Mouse (Mus musculus) heart, embryonic 15.5 days (tissue): ENCODE results near the gene Robo1. TPM values are rescaled to one million over a fixed set of nuclear protein-coding genes. Genes with fewer than 3 reads are reported as not detected.

Source experiments
- ATAC-seq: fragments of 200-750 bp; cut with Nextera tagmentation; replicated peaks from 2 replicates; pipeline ENCODE4 v1.8.0; 2017; ENCODE audit warnings: low read depth, moderate TSS enrichment; ENCODE audit not compliant: insufficient number of reproducible peaks, insufficient read depth, low FRiP score
- H3K27ac ChIP-seq: fragments of 300-500 bp; sonication (generic); 2 replicates; pipeline ENCODE4 v1.5.1; 2015; ENCODE audit warnings: mild to moderate bottlenecking, inconsistent platforms
- H3K27me3 ChIP-seq: fragments of 300-500 bp; sonication (generic); 2 replicates; pipeline ENCODE4 v1.6.1; 2015; ENCODE audit warnings: inconsistent platforms
- H3K36me3 ChIP-seq: fragments of 300-500 bp; sonication (generic); 2 replicates; pipeline ENCODE4 v1.6.1; 2015; ENCODE audit warnings: mild to moderate bottlenecking, inconsistent platforms
- H3K4me1 ChIP-seq: fragments of 300-500 bp; sonication (generic); replicated peaks from 2 replicates; pipeline ENCODE4 v1.6.1; 2015; ENCODE audit warnings: inconsistent platforms
- H3K4me2 ChIP-seq: fragments of 300-500 bp; sonication (generic); 2 replicates; pipeline ENCODE4 v1.6.1; 2015; ENCODE audit warnings: inconsistent platforms, mild to moderate bottlenecking, moderate library complexity
- H3K4me3 ChIP-seq: fragments of 300-500 bp; sonication (generic); 2 replicates; pipeline ENCODE4 v1.5.1; 2015; ENCODE audit warnings: mild to moderate bottlenecking, inconsistent platforms
- H3K9ac ChIP-seq: fragments of 300-500 bp; sonication (generic); 2 replicates; pipeline ENCODE4 v1.6.1; 2015; ENCODE audit warnings: mild to moderate bottlenecking, inconsistent platforms
- H3K9me3 ChIP-seq: fragments of 300-500 bp; sonication (generic); replicated peaks from 2 replicates; pipeline ENCODE4 v1.6.1; 2016; ENCODE audit warnings: inconsistent platforms
- WGBS: fragments of 180-500 bp; shearing (Covaris S2); methylation state at CpG from one replicate; pipeline ENCODE4 v1.1.7; 2015; ENCODE audit warnings: mixed read lengths; 5-methylcytosine and 5-hydroxymethylcytosine counted together
- polyA plus RNA-seq: library from polyadenylated mRNA; unstranded; fragments of >200 nt; fragmentation: Nextera tagmentation; extraction: Ambion mirVana; gene quantifications from 2 replicates; pipeline ENCODE4 v1.2.1, GENCODE M21; 2015

The Robo1 gene
- polyA plus RNA-seq, 1 experiment from 2014 or later, result 10.2 TPM

DNA sequence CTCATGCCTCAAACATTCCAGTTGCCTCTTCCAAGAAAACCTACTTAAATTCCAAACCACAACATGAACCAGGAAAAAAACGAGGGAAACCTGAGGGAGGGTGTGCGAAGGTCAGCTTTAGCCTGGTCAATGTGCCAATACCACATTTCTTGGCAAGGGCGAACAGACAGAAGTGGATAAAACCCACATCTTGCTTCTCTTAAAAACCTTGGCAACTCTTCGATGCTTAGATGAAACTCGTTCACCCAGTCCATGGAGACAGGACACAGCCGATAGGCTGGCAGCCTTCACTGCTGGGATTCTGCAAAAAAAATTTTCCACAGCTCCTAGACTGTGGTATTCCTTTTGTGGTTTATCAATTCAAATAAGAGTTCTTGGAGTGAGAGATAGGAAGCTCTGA, 690.6 kb downstream of the Robo1 start:
- no peak overlapping the region for H3K4me3 ChIP-seq
- no peak overlapping the region for H3K9ac ChIP-seq
- WGBS, result 42% methylated on average over 6 of the region's 6 CpGs
- no peak for ATAC-seq
- H3K27ac ChIP-seq, result no peak overlapping the region
- no peaks in the 10 kb centered on the region for H3K9me3 ChIP-seq
- no peak overlapping the region for H3K4me2 ChIP-seq
- H3K27me3 ChIP-seq, result no peaks in the 10 kb centered on the region
- H3K36me3 ChIP-seq, result no peaks in the 10 kb centered on the region
- H3K4me1 ChIP-seq, result peaks cover 13% of the 10 kb centered on the region

DNA sequence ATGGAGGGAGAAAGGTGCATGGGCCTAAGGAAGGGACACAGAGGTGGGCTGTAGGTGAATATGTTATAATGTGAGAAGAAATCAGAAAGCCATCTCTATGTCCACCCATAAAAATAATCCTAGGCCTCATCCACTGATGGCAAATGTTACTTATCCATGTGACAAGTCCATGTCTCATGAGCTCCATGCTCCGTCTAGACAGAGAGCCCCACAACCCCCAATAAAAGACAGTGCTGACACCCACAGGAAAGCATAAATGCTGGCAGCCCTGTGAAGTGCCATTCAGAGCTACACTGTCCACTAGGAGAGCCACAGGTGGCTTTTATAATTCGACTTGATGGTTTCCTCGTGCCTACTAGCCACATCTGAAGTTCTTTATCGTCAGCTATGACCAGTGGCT, 694.6 kb downstream of the Robo1 start:
- H3K27ac ChIP-seq, result no peak overlapping the region

DNA sequence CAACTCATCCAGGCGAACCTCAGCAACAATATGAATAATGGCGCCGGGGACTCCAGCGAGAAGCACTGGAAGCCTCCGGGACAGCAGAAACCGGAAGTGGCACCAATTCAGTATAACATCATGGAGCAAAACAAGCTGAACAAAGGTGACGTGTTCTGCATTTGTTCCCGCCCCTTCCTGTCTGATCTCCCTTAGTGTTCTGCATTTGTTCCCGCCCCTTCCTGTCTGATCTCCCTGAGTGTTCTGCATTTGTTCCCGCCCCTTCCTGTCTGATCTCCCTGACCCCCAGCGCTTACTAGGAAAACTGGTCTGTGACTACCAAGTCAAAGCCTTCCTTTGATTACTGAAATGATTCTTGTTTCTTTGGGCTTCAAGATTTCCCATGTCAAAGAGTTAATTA, 696.5 kb downstream of the Robo1 start:
- 91% methylated on average over 11 of the region's 11 CpGs for WGBS
- Histone ChIP-seq H3K4me3 (no peak overlapping the region), H3K9ac (no peak overlapping the region), H3K4me1 (no peaks in the 10 kb centered on the region), H3K9me3 (no peaks in the 10 kb centered on the region), H3K27me3 (no peaks in the 10 kb centered on the region), H3K27ac (no peak overlapping the region), H3K4me2 (no peak overlapping the region), H3K36me3 (no peaks in the 10 kb centered on the region)
- ATAC-seq, result no peak

More for the DNA sequence above, 694.6 kb downstream of the Robo1 start:
- H3K4me3 ChIP-seq, result no peak overlapping the region
- no peaks in the 10 kb centered on the region for H3K9me3 ChIP-seq
- no peaks in the 10 kb centered on the region for H3K36me3 ChIP-seq
- H3K4me2 ChIP-seq, result no peak overlapping the region
- ATAC-seq, result no peak
- peaks cover 10% of the 10 kb centered on the region; the same call in 1 of the 2 replicates for H3K4me1 ChIP-seq
- 87% methylated on average over 4 of the region's 4 CpGs for WGBS
- no peak overlapping the region for H3K9ac ChIP-seq
- no peaks in the 10 kb centered on the region for H3K27me3 ChIP-seq

DNA sequence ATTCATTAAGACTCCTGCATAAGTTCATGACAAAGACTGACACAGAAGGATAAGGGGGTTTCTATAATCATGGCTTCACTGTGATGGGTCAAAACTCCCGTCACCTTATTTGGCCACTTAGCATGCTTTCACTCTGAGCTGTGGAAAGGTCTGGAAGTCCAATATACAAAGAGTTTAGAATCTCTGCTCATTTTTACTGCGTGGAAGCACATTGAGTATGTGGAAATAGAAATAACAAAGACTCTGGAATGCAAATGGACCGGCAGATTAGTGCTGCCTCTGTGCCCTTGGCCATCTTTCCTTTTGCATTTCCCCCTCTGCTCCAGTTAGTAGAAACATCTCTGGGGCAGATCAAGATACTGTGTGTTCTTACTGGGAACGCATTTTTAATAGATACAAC, 697.7 kb downstream of the Robo1 start:
- 72% methylated on average over 4 of the region's 4 CpGs for WGBS
- ATAC-seq, result no peak

DNA sequence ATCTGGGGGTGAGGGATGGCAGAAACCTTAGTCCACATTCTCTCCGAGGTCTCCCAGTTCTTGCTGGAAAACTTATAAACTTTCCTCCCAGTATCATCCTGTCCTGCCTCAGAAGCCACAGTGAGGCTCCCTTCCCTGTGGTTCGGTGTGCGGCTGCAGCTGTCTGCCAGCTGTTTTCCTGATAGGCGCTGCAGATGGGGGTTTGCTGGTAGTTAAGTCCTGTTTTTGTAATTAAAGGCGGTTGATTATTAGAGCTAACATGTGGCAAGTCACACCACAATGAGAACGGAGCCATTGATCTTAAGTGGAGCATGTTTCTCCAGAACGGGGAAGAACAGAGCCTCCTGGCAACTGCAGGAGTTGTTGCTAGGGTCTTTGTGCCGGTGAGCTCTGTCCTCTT, 699.3 kb downstream of the Robo1 start:
- H3K9ac ChIP-seq, result no peak overlapping the region
- no peak overlapping the region for H3K27ac ChIP-seq
- ATAC-seq, result no peak
- no peaks in the 10 kb centered on the region for H3K9me3 ChIP-seq
- no peaks in the 10 kb centered on the region for H3K4me1 ChIP-seq
- H3K4me2 ChIP-seq, result no peak overlapping the region
- 69% methylated on average over 8 of the region's 8 CpGs for WGBS
- no peaks in the 10 kb centered on the region for H3K36me3 ChIP-seq
- no peak overlapping the region for H3K4me3 ChIP-seq
- no peaks in the 10 kb centered on the region for H3K27me3 ChIP-seq

More for the DNA sequence above, 697.7 kb downstream of the Robo1 start:
- Histone ChIP-seq H3K27me3 (no peaks in the 10 kb centered on the region), H3K4me2 (no peak overlapping the region), H3K9ac (no peak overlapping the region), H3K36me3 (no peaks in the 10 kb centered on the region), H3K27ac (no peak overlapping the region), H3K4me1 (no peaks in the 10 kb centered on the region), H3K9me3 (no peaks in the 10 kb centered on the region), H3K4me3 (no peak overlapping the region)

DNA sequence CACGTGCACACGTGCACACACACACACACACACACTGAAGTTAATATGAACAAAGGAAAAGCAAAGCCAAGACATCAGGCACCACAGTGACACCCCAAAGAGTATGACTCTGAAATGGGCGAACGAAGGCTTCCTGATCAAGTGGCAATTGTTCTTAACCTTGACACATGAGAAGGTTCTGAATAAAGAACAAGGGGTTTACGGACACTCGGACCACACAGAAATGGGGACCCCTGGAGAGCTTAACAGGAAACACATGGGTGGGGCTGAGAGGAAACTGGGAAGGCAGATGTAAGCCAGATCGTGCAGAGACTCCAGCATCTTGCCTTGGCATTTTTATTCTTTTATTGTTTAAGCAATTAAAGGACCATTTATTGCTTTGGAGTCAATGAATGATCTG, 703.2 kb downstream of the Robo1 start:
- Histone ChIP-seq H3K27me3 (no peaks in the 10 kb centered on the region), H3K4me3 (no peak overlapping the region), H3K4me1 (peaks cover 11% of the 10 kb centered on the region), H3K36me3 (0 out of 2 replicates have a peak, but pooled peaks cover 7% of the 10 kb centered on the region), H3K9ac (no peak overlapping the region), H3K27ac (no peak overlapping the region), H3K9me3 (no peaks in the 10 kb centered on the region), H3K4me2 (no peak overlapping the region)
- ATAC-seq, result no peak
- WGBS, result 68% methylated on average over 7 of the region's 7 CpGs

DNA sequence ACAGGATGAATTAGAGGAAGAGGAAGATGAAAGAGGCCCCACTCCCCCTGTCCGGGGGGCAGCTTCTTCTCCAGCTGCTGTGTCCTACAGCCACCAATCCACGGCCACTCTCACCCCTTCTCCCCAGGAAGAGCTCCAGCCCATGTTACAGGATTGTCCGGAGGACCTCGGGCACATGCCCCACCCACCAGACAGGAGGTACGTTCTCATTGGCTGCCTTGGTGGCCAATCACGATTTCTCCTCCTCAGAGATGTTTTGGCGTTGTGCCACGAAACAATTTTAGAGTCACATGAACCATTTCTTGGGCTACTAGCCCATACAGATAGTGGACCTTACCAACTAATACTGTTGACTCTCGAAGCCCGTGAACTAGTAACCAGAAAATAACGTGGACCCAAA, 704.8 kb downstream of the Robo1 start:
- Histone ChIP-seq H3K36me3 (0 out of 2 replicates have a peak, but pooled peaks cover 7% of the 10 kb centered on the region), H3K27me3 (no peaks in the 10 kb centered on the region), H3K27ac (no peak overlapping the region), H3K4me3 (no peak overlapping the region), H3K4me1 (peaks cover 13% of the 10 kb centered on the region), H3K9ac (no peak overlapping the region), H3K9me3 (no peaks in the 10 kb centered on the region), H3K4me2 (no peak overlapping the region)
- WGBS, result 88% methylated on average over 11 of the region's 11 CpGs
- ATAC-seq, result no peak

DNA sequence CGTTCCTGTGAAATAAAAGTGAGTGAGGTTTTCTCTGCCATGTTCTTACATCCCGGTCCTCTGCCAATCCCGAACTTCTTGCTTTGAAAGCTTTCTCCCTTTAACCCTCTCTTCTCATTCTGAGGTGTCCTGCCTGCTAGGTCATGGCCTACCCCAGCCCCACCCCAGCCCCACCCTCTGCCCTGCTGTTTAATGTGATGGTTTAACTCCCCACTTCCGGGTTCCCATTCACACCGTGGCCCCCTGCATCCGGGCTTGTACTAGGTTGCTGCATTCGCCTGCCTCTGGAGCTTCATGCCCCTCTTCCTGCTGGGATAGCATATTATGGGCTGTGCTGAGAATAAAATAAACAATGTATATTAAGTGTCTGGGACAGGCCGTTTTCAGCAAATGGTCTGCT, 706.4 kb downstream of the Robo1 start:
- Histone ChIP-seq H3K4me2 (no peak overlapping the region), H3K27ac (no peak overlapping the region), H3K36me3 (0 out of 2 replicates have a peak, but pooled peaks cover 7% of the 10 kb centered on the region), H3K4me1 (peaks cover 13% of the 10 kb centered on the region), H3K4me3 (no peak overlapping the region), H3K9me3 (no peaks in the 10 kb centered on the region), H3K9ac (no peak overlapping the region), H3K27me3 (no peaks in the 10 kb centered on the region)
- 72% methylated on average over 8 of the region's 8 CpGs for WGBS
- ATAC-seq, result no peak

DNA sequence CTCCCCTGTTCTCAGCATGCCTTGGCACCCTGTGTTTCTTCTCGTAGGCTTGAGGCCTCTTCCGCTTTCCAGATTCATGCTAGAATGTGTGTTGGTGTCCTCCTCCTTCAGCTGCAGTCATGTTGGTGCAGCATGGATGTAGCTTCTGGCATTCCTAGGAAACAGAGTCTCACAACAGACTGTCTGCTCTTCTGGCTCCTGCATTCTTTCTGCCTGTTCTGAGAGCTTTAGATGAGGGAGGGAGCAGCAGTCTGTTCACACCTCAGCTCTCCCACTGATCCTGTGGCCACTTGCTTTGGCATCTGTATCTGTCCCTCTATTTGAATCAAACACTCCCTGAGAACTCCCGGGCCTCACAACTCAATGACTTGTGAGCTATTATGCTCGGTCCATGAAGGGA, 707.9 kb downstream of the Robo1 start:
- no peak overlapping the region for H3K27ac ChIP-seq
- H3K36me3 ChIP-seq, result 0 out of 2 replicates have a peak, but pooled peaks cover 7% of the 10 kb centered on the region
- no peaks in the 10 kb centered on the region for H3K9me3 ChIP-seq
- no peak overlapping the region for H3K9ac ChIP-seq
- no peak overlapping the region for H3K4me2 ChIP-seq
- H3K4me3 ChIP-seq, result no peak overlapping the region
- peaks cover 13% of the 10 kb centered on the region for H3K4me1 ChIP-seq
- WGBS, result 46% methylated on average over 4 of the region's 4 CpGs
- no peaks in the 10 kb centered on the region for H3K27me3 ChIP-seq
- no peak for ATAC-seq

DNA sequence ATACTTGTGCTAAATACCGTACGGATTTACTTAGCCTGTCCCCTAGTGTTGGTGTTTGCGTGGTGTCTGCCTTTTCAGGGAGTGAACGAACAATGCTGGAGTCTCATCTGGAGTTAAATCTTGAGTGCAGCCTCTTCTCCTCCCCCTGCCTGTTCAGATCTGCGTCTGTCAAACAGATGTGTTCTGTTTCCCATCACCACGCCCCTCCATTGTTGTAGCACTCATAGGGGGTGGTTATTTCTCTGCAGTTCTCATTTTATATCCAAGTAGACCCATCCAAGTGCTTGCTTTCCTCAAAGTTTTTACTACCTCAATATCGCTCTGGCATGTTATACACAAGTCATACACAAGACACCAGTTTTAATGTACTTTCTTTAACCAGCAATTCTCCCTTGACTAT, 708.7 kb downstream of the Robo1 start:
- ATAC-seq, result no peak
- no peaks in the 10 kb centered on the region for H3K9me3 ChIP-seq
- H3K27ac ChIP-seq, result no peak overlapping the region
- H3K27me3 ChIP-seq, result no peaks in the 10 kb centered on the region
- peaks cover 13% of the 10 kb centered on the region for H3K4me1 ChIP-seq
- 48% methylated on average over 7 of the region's 7 CpGs for WGBS
- no peak overlapping the region for H3K4me2 ChIP-seq
- H3K36me3 ChIP-seq, result 0 out of 2 replicates have a peak, but pooled peaks cover 7% of the 10 kb centered on the region
- H3K4me3 ChIP-seq, result no peak overlapping the region
- no peak overlapping the region for H3K9ac ChIP-seq

DNA sequence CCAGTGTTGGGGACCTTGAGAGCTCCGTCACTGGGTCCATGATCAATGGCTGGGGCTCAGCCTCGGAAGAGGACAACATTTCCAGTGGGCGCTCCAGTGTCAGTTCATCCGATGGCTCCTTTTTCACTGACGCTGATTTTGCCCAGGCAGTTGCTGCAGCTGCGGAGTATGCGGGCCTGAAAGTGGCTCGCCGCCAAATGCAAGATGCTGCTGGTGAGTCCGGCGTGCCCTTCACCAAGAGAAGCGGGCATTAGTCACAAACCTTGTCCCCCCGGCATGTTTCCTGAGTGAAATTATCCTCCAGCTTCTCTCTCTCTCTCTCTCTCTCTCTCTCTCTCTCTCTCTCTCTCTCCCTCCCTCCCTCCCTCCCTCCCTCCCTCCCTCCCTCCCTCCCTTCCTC, 716.2 kb downstream of the Robo1 start:
- no peaks in the 10 kb centered on the region for H3K4me1 ChIP-seq
- H3K27ac ChIP-seq, result no peak overlapping the region
- H3K9ac ChIP-seq, result no peak overlapping the region
- WGBS, result 87% methylated on average over 13 of the region's 13 CpGs
- H3K9me3 ChIP-seq, result no peaks in the 10 kb centered on the region
- no peak overlapping the region for H3K4me2 ChIP-seq
- H3K27me3 ChIP-seq, result no peaks in the 10 kb centered on the region
- ATAC-seq, result no peak
- H3K4me3 ChIP-seq, result no peak overlapping the region
- no peaks in the 10 kb centered on the region for H3K36me3 ChIP-seq

DNA sequence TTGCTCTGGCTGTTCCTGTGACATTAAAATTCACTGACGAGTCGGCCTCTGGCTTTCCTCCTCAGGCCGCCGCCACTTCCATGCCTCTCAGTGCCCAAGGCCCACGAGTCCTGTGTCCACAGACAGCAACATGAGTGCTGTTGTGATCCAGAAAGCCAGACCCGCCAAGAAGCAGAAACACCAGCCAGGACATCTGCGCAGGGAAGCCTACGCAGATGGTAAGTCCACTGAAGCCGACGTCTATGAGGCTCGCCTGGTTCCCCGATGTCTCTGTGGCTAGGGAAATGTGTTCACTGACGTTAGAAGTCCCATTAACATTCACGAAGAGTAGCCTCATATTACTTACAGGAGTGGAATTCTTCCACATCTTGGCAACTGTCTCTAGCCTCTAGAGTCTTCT, 719.6 kb downstream of the Robo1 start:
- no peaks in the 10 kb centered on the region for H3K36me3 ChIP-seq
- H3K9ac ChIP-seq, result no peak overlapping the region
- H3K9me3 ChIP-seq, result no peaks in the 10 kb centered on the region
- H3K4me2 ChIP-seq, result no peak overlapping the region
- H3K4me3 ChIP-seq, result no peak overlapping the region
- ATAC-seq, result no peak
- H3K4me1 ChIP-seq, result no peaks in the 10 kb centered on the region
- H3K27ac ChIP-seq, result no peak overlapping the region
- whole genome bisulfite sequencing, result 82% methylated on average over 14 of the region's 14 CpGs
- H3K27me3 ChIP-seq, result no peaks in the 10 kb centered on the region
